Mouse (Mus musculus) right cerebral cortex, postnatal 14 days (tissue): ENCODE data around the gene Surf4.

Source experiments
- DNase-seq: peaks from one replicate; pipeline ENCODE4 v3.0.0; 2022

The Surf4 gene

GRCm38 (mm10) chr2:26927745-26928476 lies 5.8 kb downstream of the Surf4 start:
- DNase-seq: no peak

GRCm38 (mm10) chr2:26921784-26922183 lies 11.9 kb downstream of the Surf4 start:
- DNase-seq: no peak

GRCm38 (mm10) chr2:26920190-26920855 lies 13.4 kb downstream of the Surf4 start:
- DNase-seq: no peak

GRCm38 (mm10) chr2:26919684-26920083 lies 14.0 kb downstream of the Surf4 start:
- DNase-seq: no peak

- no peak for DNase-seq
Observed at GRCm38 (mm10) chr2:26916738-26917137, 17.0 kb downstream of the Surf4 start.

- peak; percentile 82 for DNase-seq
Observed at GRCm38 (mm10) chr2:26915927-26916728, 17.6 kb downstream of the Surf4 start, which contains the start of the genes Surf2 and Surf1. Gene Surf2 (plus strand): TSS chr2:26916367. Gene Surf1 (minus strand): TSS chr2:26916530.

- no peak for DNase-seq
Observed at GRCm38 (mm10) chr2:26914148-26914941, 19.4 kb downstream of the Surf4 start.

GRCm38 (mm10) chr2:26913416-26914147 lies 20.1 kb downstream of the Surf4 start:
- no peak for DNase-seq

- no peak for DNase-seq
Observed at GRCm38 (mm10) chr2:26912253-26912770, 21.4 kb downstream of the Surf4 start.

GRCm38 (mm10) chr2:26910994-26911765 lies 22.5 kb downstream of the Surf4 start:
- DNase-seq: peak; percentile 70

GRCm38 (mm10) chr2:26910124-26910993 lies 23.4 kb downstream of the Surf4 start, which contains the start of the genes Med22 and Rpl7a:
Gene Med22 (minus strand): TSS chr2:26910677.
Gene Rpl7a (plus strand): TSS chr2:26910764.
- peak; percentile 100 for DNase-seq

GRCm38 (mm10) chr2:26909387-26909784 lies 24.3 kb downstream of the Surf4 start:
- no peak for DNase-seq

- DNase-seq: no peak
Observed at GRCm38 (mm10) chr2:26908710-26909386, 24.9 kb downstream of the Surf4 start.

- DNase-seq: peak; percentile 37
Observed at GRCm38 (mm10) chr2:26907109-26907508, 26.6 kb downstream of the Surf4 start.

GRCm38 (mm10) chr2:26906431-26906830 lies 27.3 kb downstream of the Surf4 start:
- DNase-seq: no peak

GRCm38 (mm10) chr2:26905936-26906335 lies 27.8 kb downstream of the Surf4 start:
- DNase-seq: no peak

GRCm38 (mm10) chr2:26903311-26903710 lies 30.4 kb downstream of the Surf4 start:
- no peak for DNase-seq

GRCm38 (mm10) chr2:26902467-26903220 lies 31.1 kb downstream of the Surf4 start, which contains the start of gene Surf6:
Gene Surf6 (minus strand): TSS chr2:26902879.
- peak; percentile 91 for DNase-seq
